Mouse (Mus musculus) intestine, embryonic 14.5 days (tissue): ENCODE measurements around the gene Kansl2. TPM values are rescaled to one million over a fixed set of nuclear protein-coding genes. Genes with fewer than 3 reads are reported as not detected.

Experiments used
- ATAC-seq: fragments of 200-750 bp; cut with Nextera tagmentation; replicated peaks from 2 replicates; pipeline ENCODE4 v1.8.0; 2017; ENCODE audit warnings: low read depth, moderate number of reproducible peaks, moderate TSS enrichment, moderate library complexity; ENCODE audit not compliant: low FRiP score, low TSS enrichment
- DNase-seq: peaks from one replicate; pipeline ENCODE4 v3.0.0-alpha.2; 2018; ENCODE audit warnings: low spot score
- H3K27ac ChIP-seq: fragments of 300-500 bp; sonication (generic); 2 replicates; pipeline ENCODE4 v1.5.1; 2014; ENCODE audit warnings: low read depth, mild to moderate bottlenecking, control low read depth
- H3K27me3 ChIP-seq: fragments of 300-500 bp; sonication (generic); replicated peaks from 2 replicates; pipeline ENCODE4 v1.6.1; 2014; ENCODE audit warnings: low read length, control low read depth; ENCODE audit not compliant: control insufficient read depth, insufficient read depth
- H3K36me3 ChIP-seq: fragments of 300-500 bp; sonication (generic); 2 replicates; pipeline ENCODE4 v1.6.1; 2014; ENCODE audit warnings: low read length, control low read depth; ENCODE audit not compliant: control insufficient read depth, insufficient read depth
- H3K4me1 ChIP-seq: fragments of 300-500 bp; sonication (generic); replicated peaks from 2 replicates; pipeline ENCODE4 v1.6.1; 2014; ENCODE audit warnings: low read length, control low read depth, mixed read lengths; ENCODE audit not compliant: control insufficient read depth, insufficient read depth
- H3K4me2 ChIP-seq: fragments of 300-500 bp; sonication (generic); 2 replicates; pipeline ENCODE4 v1.6.1; 2014; ENCODE audit warnings: low read length
- H3K4me3 ChIP-seq: fragments of 300-500 bp; sonication (generic); 2 replicates; pipeline ENCODE4 v1.5.1; 2014; ENCODE audit warnings: low read depth, low read length, control low read depth, mixed read lengths
- H3K9ac ChIP-seq: fragments of 300-500 bp; sonication (generic); 2 replicates; pipeline ENCODE4 v1.6.1; 2014; ENCODE audit warnings: mild to moderate bottlenecking, low read length
- H3K9me3 ChIP-seq: fragments of 300-500 bp; sonication (generic); 2 replicates; pipeline ENCODE4 v1.6.1; 2016; ENCODE audit warnings: low read length, control low read depth; ENCODE audit not compliant: control insufficient read depth
- WGBS: fragments of 180-500 bp; shearing (Covaris S2); extraction: QIAGEN DNeasy Blood & Tissue Kit; methylation state at CpG from one replicate; pipeline ENCODE4 v1.1.7; 2014; 5-methylcytosine and 5-hydroxymethylcytosine counted together
- polyA plus RNA-seq: library from polyadenylated mRNA; unstranded; fragments of >200 nt; fragmentation: Nextera tagmentation; extraction: Ambion mirVana; gene quantifications from 2 replicates; pipeline ENCODE4 v1.2.1, GENCODE M21; 2014

The Kansl2 gene
- polyA plus RNA-seq, 1 experiment from 2014 or later, result 97.3 TPM

GRCm38 (mm10) chr15:98512232-98512631, 21.8 kb downstream of the Kansl2 start:
- ATAC-seq (no peak), DNase-seq (no peak)
- Histone ChIP-seq H3K9ac (no peak overlapping the region), H3K27me3 (no peaks in the 10 kb centered on the region), H3K4me1 (peaks cover 6% of the 10 kb centered on the region; the same call in 1 of the 2 replicates), H3K36me3 (no peaks in the 10 kb centered on the region), H3K4me3 (no peak overlapping the region), H3K9me3 (no peaks in the 10 kb centered on the region), H3K4me2 (no peak overlapping the region), H3K27ac (no peak overlapping the region)
- 65% methylated on average over 8 of the region's 8 CpGs for WGBS

GRCm38 (mm10) chr15:98511386-98511928, 22.6 kb downstream of the Kansl2 start:
- Histone ChIP-seq H3K27me3 (no peaks in the 10 kb centered on the region), H3K9ac (no peak overlapping the region), H3K36me3 (no peaks in the 10 kb centered on the region), H3K27ac (no peak overlapping the region), H3K4me1 (peaks cover 6% of the 10 kb centered on the region; the same call in 1 of the 2 replicates), H3K4me3 (no peak overlapping the region), H3K4me2 (no peak overlapping the region), H3K9me3 (no peaks in the 10 kb centered on the region)
- DNase-seq (no peak), ATAC-seq (no peak)
- WGBS, result 76% methylated on average over 13 of the region's 13 CpGs

- H3K27me3 ChIP-seq, result no peaks in the 10 kb centered on the region
- peaks cover 6% of the 10 kb centered on the region; the same call in 1 of the 2 replicates for H3K4me1 ChIP-seq
- WGBS, result 24% methylated on average over 25 of the region's 25 CpGs
- no peaks in the 10 kb centered on the region for H3K9me3 ChIP-seq
- ATAC-seq (no peak), DNase-seq (peak; percentile 91)
- no peaks in the 10 kb centered on the region for H3K36me3 ChIP-seq
- no peak overlapping the region for H3K27ac ChIP-seq
- no peak overlapping the region for H3K9ac ChIP-seq
- peak overlapping the region; percentile 43 for H3K4me2 ChIP-seq
- H3K4me3 ChIP-seq, result no peak overlapping the region
These were observed 23.4 kb downstream of the Kansl2 start for GRCm38 (mm10) chr15:98510438-98511385.

GRCm38 (mm10) chr15:98509387-98509786, 24.7 kb downstream of the Kansl2 start:
- Histone ChIP-seq H3K9me3 (no peaks in the 10 kb centered on the region), H3K4me3 (no peak overlapping the region), H3K27ac (no peak overlapping the region), H3K27me3 (no peaks in the 10 kb centered on the region), H3K9ac (no peak overlapping the region), H3K4me1 (peaks cover 6% of the 10 kb centered on the region; the same call in 1 of the 2 replicates), H3K36me3 (no peaks in the 10 kb centered on the region), H3K4me2 (no peak overlapping the region)
- WGBS, result 52% methylated on average over 2 of the region's 2 CpGs
- ATAC-seq (no peak), DNase-seq (no peak)

- H3K9ac ChIP-seq, result no peak overlapping the region
- no peaks in the 10 kb centered on the region for H3K27me3 ChIP-seq
- H3K27ac ChIP-seq, result no peak overlapping the region
- ATAC-seq (no peak), DNase-seq (no peak)
- WGBS, result 85% methylated on average over 6 of the region's 6 CpGs
- no peak overlapping the region for H3K4me3 ChIP-seq
- H3K36me3 ChIP-seq, result no peaks in the 10 kb centered on the region
- no peaks in the 10 kb centered on the region for H3K9me3 ChIP-seq
- H3K4me2 ChIP-seq, result no peak overlapping the region
- H3K4me1 ChIP-seq, result peaks cover 6% of the 10 kb centered on the region; the same call in 1 of the 2 replicates
These were observed 26.7 kb downstream of the Kansl2 start for GRCm38 (mm10) chr15:98507321-98507720.

GRCm38 (mm10) chr15:98506253-98506957, 27.7 kb downstream of the Kansl2 start:
- 70% methylated on average over 9 of the region's 9 CpGs for WGBS
- no peaks in the 10 kb centered on the region for H3K9me3 ChIP-seq
- no peak overlapping the region for H3K9ac ChIP-seq
- no peaks in the 10 kb centered on the region for H3K27me3 ChIP-seq
- DNase-seq, result no peak
- no peak overlapping the region for H3K27ac ChIP-seq
- no peak overlapping the region for H3K4me3 ChIP-seq
- H3K4me2 ChIP-seq, result no peak overlapping the region
- H3K4me1 ChIP-seq, result peaks cover 6% of the 10 kb centered on the region; the same call in 1 of the 2 replicates
- no peak for ATAC-seq
- H3K36me3 ChIP-seq, result no peaks in the 10 kb centered on the region

GRCm38 (mm10) chr15:98504514-98504913, 29.6 kb downstream of the Kansl2 start:
- no peak overlapping the region for H3K4me3 ChIP-seq

GRCm38 (mm10) chr15:98503317-98503716, 30.7 kb downstream of the Kansl2 start:
- no peaks in the 10 kb centered on the region for H3K9me3 ChIP-seq
- H3K4me2 ChIP-seq, result no peak overlapping the region
- H3K27me3 ChIP-seq, result no peaks in the 10 kb centered on the region
- no peaks in the 10 kb centered on the region for H3K36me3 ChIP-seq
- ATAC-seq, result no peak
- DNase-seq, result no peak
- no peak overlapping the region for H3K27ac ChIP-seq
- no peak overlapping the region for H3K4me3 ChIP-seq
- WGBS, result 90% methylated on average over 3 of the region's 3 CpGs
- no peaks in the 10 kb centered on the region for H3K4me1 ChIP-seq
- H3K9ac ChIP-seq, result no peak overlapping the region

More at GRCm38 (mm10) chr15:98504514-98504913, 29.6 kb downstream of the Kansl2 start:
- 16% methylated on average over 18 of the region's 18 CpGs for WGBS
- Histone ChIP-seq H3K9ac (no peak overlapping the region), H3K27ac (no peak overlapping the region), H3K36me3 (no peaks in the 10 kb centered on the region), H3K4me1 (no peaks in the 10 kb centered on the region), H3K4me2 (no peak overlapping the region), H3K9me3 (no peaks in the 10 kb centered on the region), H3K27me3 (no peaks in the 10 kb centered on the region)
- DNase-seq, result peak; percentile 89
- ATAC-seq, result no peak
